Mouse (Mus musculus) spleen, adult 2 months (tissue): Measurements from ENCODE around the gene Pigw. TPM values are rescaled to one million over a fixed set of nuclear protein-coding genes. Genes with fewer than 3 reads are reported as not detected.

Experiments
- DNase-seq, 2 experiments: peaks; one replicate each; pipeline versions ENCODE4 v3.0.0 to v3.0.0-alpha.2; 2012 to 2021; ENCODE audit warnings: low spot score in 2 of 2, low read depth in 1 of 2
- H3K27ac ChIP-seq: fragments of 200-500 bp; 2 replicates; pipeline ENCODE4 v1.5.1; 2012; ENCODE audit warnings: low read length, inconsistent platforms; ENCODE audit not compliant: insufficient read depth
- H3K27me3 ChIP-seq: fragments of 200-500 bp; 2 replicates; pipeline ENCODE4 v1.6.1; 2012; ENCODE audit warnings: mild to moderate bottlenecking, moderate library complexity, low read length, inconsistent platforms; ENCODE audit not compliant: control insufficient read depth, insufficient read depth
- H3K36me3 ChIP-seq: fragments of 200-500 bp; 2 replicates; pipeline ENCODE4 v1.6.1; 2012; ENCODE audit warnings: mild to moderate bottlenecking, low read length, inconsistent platforms; ENCODE audit not compliant: control insufficient read depth, insufficient read depth
- H3K4me1 ChIP-seq: fragments of 200-500 bp; 2 replicates; pipeline ENCODE4 v1.6.1; 2011; ENCODE audit warnings: inconsistent platforms; ENCODE audit not compliant: control insufficient read depth, insufficient read depth, insufficient read length
- H3K4me3 ChIP-seq: fragments of 200-500 bp; 2 replicates; pipeline ENCODE4 v1.5.1; 2011; ENCODE audit warnings: mild to moderate bottlenecking, inconsistent platforms; ENCODE audit not compliant: insufficient read depth, insufficient read length; ENCODE audit errors: extremely low read depth
- CTCF ChIP-seq: fragments of 200-500 bp; IDR thresholded peaks from 2 replicates; pipeline ENCODE4 v1.5.1; 2011; ENCODE audit warnings: mild to moderate bottlenecking, inconsistent platforms; ENCODE audit not compliant: insufficient read depth, insufficient read length, insufficient replicate concordance; ENCODE audit errors: extremely low read depth
- POLR2A ChIP-seq: fragments of 200-500 bp; IDR thresholded peaks from 2 replicates; pipeline ENCODE4 v1.6.1; 2011; ENCODE audit warnings: low read depth, low read length, inconsistent platforms
- WGBS: fragments of 180-500 bp; shearing (Covaris S2); methylation state at CpG from one replicate; pipeline ENCODE4 v1.1.7; 2018; 5-methylcytosine and 5-hydroxymethylcytosine counted together
- polyA plus RNA-seq: library from polyadenylated mRNA; depleted of rRNA; stranded (reverse); fragments of >200 nt; gene quantifications from 2 replicates; pipeline ENCODE4 v1.2.3, GENCODE M21; 2012

Gene Pigw
- polyA plus RNA-seq, 1 experiment = 2.2 TPM

DNA sequence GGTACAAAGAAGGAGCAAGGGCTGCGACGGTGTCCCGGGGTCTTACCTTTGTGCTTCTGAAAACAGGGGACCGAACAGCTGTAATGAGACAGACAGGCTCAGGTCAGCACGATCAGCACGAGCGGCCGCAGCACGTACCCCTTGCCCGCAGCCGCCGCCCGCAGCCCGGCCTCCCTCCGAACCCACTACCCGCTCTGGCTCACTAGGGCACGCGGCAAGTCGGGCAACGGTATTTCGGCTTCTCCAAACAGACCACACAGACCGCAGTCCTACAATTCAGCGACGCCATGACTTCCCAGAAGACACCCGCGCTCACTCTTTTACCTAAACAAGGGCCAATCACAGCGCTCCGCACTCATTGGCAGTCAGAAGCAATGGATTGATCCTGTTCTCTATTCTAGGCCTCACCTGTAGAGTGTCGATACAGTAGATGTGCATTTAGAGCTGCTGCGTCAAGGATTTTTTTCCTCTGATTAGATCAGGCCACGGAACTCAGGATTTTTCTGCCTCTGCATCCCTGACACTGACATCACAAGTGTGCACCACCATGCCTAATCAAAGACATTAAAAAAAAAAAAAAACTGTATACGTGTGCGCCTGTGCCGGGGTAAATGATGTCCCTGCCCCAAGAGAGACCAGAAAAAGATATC lies 36.1 kb upstream of the Pigw start, which contains the start of gene Znhit3:
TSS of gene Znhit3 (minus strand) at position 314 of the 650 bp plus-strand sequence.
- Histone ChIP-seq H3K27ac (peak within 1 kb of the TSS; percentile 2; the same call in 1 of the 2 replicates), H3K4me3 (peak within 1 kb of the TSS; percentile 90), H3K27me3 (no peaks in the 10 kb centered on the region), H3K36me3 (peaks cover 6% of the 10 kb centered on the region; the same call in 1 of the 2 replicates), H3K4me1 (0 out of 2 replicates have a peak, but pooled peaks cover 2% of the 10 kb centered on the region)
- TF ChIP-seq CTCF (no peak), POLR2A (no peak)
- DNase-seq = peak; percentile 72 to 77
- WGBS = 7% methylated on average over 34 of the region's 34 CpGs

DNA sequence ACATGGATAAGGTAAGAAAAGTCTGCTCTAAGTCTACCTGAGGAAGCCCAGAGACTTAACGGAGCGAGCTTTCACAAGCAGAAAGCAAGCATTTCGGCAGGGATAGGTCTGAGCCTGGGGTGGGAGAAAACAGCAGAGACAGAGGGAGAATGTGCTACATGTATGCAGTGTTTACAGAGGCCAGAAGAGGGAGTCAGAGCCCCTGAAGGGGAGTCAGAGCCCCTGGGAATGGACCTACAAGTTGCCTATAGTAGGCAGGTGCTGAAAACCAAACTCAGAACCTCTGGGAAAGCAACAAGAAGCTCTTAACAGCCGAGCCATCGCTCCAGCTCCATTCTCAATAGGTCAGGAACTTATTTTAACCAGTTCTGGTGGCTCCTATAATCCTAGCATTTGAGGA lies 34.6 kb upstream of the Pigw start:
- 0 out of 2 replicates have a peak, but pooled peaks cover 2% of the 10 kb centered on the region for H3K4me1 ChIP-seq
- no peaks in the 10 kb centered on the region for H3K27me3 ChIP-seq
- no peak overlapping the region for H3K4me3 ChIP-seq
- DNase-seq = no peak
- 92% methylated on average over 5 of the region's 5 CpGs for WGBS
- TF ChIP-seq CTCF (no peak), POLR2A (no peak)
- no peak overlapping the region for H3K27ac ChIP-seq
- peaks cover 12% of the 10 kb centered on the region for H3K36me3 ChIP-seq

DNA sequence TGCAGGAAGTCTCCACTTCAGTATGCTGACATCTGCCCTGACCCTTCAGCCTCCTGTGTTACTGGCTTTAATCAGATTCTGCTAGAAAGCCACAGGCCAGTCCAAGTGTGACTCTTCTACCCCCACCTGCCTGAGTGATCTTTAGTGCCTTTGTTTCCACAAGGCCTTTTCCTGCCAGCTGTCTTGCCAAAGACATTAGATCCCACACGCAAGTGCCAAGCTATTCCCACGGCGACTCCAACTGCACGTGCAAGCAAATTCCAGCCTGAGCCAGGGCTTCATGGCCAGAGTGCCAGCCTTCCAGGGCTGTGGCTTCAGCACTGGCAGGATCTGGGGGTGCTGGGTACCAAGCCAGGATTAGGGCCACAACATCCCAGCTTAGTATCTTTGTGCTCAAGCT lies 30.3 kb upstream of the Pigw start:
- H3K36me3 ChIP-seq = peaks cover 20% of the 10 kb centered on the region

DNA sequence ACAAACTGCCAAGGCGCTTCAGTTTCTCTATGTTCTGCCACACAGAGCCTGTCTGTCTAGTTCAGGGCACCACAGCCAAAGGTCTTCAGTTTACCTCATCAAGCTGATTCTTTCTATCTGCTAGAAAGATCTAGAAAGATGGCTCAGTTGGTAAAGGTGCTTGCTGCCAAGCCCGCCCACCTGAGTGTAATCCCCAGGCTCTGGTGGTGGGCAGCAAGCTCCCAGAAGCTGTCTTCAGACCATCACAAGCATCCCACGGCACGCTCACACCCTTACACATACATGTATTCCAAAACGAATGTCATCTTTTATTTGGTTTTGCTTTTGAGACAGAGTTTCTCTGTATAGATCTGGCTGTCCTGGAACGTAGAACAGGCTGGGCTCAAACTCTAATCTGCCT lies 28.4 kb upstream of the Pigw start:
- TF ChIP-seq CTCF (no peak), POLR2A (no peak)
- no peaks in the 10 kb centered on the region for H3K27me3 ChIP-seq
- no peaks in the 10 kb centered on the region for H3K4me1 ChIP-seq
- no peak overlapping the region for H3K4me3 ChIP-seq
- peaks cover 20% of the 10 kb centered on the region for H3K36me3 ChIP-seq
- WGBS = 94% methylated on average over 6 of the region's 6 CpGs
- no peak for DNase-seq
- H3K27ac ChIP-seq = no peak overlapping the region

More for the DNA sequence above, 30.3 kb upstream of the Pigw start:
- DNase-seq = no peak
- H3K27ac ChIP-seq = no peak overlapping the region
- no peaks in the 10 kb centered on the region for H3K4me1 ChIP-seq
- WGBS = 90% methylated on average over 4 of the region's 4 CpGs
- no peaks in the 10 kb centered on the region for H3K27me3 ChIP-seq
- no peak overlapping the region for H3K4me3 ChIP-seq
- TF ChIP-seq CTCF = no peak
- TF ChIP-seq POLR2A = no peak

DNA sequence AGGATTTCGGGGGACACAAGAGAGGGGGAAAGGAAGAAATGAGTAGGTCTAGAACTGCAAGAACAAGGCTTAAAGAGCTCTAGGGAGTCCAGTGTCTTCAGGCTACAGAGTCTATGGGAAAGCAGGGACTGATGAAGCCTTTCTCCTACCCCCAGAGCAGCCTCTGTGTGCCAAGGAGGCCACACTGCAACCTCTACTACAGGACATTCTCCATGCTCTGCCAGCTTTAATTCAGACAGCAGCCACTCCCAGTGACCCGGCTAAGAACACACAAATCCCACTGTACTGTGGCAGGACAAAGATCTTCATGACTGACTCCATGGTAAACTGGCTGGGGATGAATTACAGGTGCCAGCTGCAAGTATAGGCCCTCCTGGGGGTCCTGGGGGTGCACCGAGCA lies 27.0 kb upstream of the Pigw start:
- no peak for TF ChIP-seq POLR2A
- no peak for TF ChIP-seq CTCF
- H3K4me1 ChIP-seq = no peaks in the 10 kb centered on the region
- H3K27ac ChIP-seq = no peak overlapping the region
- WGBS = 90% methylated on average over 3 of the region's 3 CpGs
- no peak for DNase-seq
- H3K4me3 ChIP-seq = no peak overlapping the region
- peaks cover 18% of the 10 kb centered on the region for H3K36me3 ChIP-seq
- no peaks in the 10 kb centered on the region for H3K27me3 ChIP-seq

DNA sequence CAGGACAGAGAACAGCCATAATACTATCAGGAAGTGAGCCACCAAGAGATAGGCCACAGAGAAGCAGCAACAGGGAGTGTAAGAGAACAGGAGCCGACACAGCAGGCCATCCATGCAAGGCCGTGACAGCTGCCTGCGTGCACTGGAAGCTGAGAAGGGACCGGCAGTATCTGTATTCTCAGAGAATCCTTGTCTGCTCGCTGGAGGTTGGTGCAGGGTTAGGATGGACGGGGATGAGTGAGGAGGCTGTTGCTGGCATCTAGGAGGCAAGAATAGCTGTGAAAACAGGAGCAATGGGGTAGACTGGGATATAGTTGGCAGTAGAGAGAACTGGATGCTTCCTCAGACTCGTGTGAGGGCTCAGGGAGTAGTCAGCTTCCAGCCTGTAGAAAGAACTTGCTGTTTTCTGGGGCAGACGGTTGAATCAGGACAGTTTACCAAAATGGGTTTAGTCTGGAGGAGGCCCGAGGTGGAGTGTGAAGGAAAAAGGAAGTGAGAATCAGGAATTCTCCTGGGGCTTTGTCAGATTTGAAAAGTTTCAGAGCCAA lies 24.6 kb upstream of the Pigw start:
- Histone ChIP-seq H3K4me3 (no peak overlapping the region), H3K36me3 (peaks cover 18% of the 10 kb centered on the region)
- TF ChIP-seq CTCF (no peak), POLR2A (no peak)

DNA sequence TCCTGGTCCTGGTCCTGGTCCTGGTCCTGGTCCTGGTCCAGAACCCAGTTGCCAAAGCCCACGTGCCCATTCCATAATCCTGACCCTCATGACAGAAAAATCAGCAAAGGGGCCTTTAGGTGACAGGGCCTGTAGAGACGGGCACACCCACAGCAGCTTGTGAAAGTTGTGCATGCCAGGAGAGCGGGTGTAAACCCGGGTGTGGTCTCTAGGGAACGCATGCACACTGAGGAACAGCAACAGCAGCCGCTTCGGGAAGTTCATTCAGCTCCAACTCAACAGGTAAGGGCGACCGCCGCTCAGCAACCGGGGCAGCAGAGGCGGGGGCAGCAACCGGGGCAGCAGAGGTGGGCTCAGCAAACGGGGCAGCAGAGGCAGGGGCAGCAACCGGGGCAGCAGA lies 13.0 kb upstream of the Pigw start:
- Histone ChIP-seq H3K27me3 (no peaks in the 10 kb centered on the region), H3K27ac (no peak overlapping the region), H3K4me1 (no peaks in the 10 kb centered on the region), H3K4me3 (no peak overlapping the region), H3K36me3 (peaks cover 3% of the 10 kb centered on the region)
- WGBS = 90% methylated on average over 15 of the region's 15 CpGs
- TF ChIP-seq CTCF (no peak), POLR2A (no peak)
- no peak for DNase-seq

More for the DNA sequence above, 24.6 kb upstream of the Pigw start:
- Histone ChIP-seq H3K27me3 (no peaks in the 10 kb centered on the region), H3K4me1 (no peaks in the 10 kb centered on the region), H3K27ac (no peak overlapping the region)
- WGBS = 81% methylated on average over 9 of the region's 9 CpGs
- no peak for DNase-seq
